Mouse (Mus musculus) monocyte, adult 5-6 weeks (primary cell): ENCODE measurements around the gene 2010111I01Rik. TPM values are rescaled to one million over a fixed set of nuclear protein-coding genes. Genes with fewer than 3 reads are reported as not detected.
"Not testable (repeated sequence)": the region's sequence is repeated elsewhere in the genome, so short reads cannot be mapped to it uniquely, and the experiment has no call there.

Source experiments
- ATAC-seq: fragments of 153-309, 156-312 bp; replicated peaks from 2 replicates; pipeline ENCODE4 v1.8.0; 2017; ENCODE audit warnings: mild to moderate bottlenecking; ENCODE audit not compliant: low TSS enrichment, insufficient number of reproducible peaks, severe bottlenecking, poor library complexity, low FRiP score
- total RNA-seq: library from RNA; stranded (forward); fragments of 200-1000, 200-491, 200-594 nt; gene quantifications from 3 replicates; pipeline ENCODE4 v1.2.3, GENCODE M21; 2017

Gene 2010111I01Rik
- total RNA-seq, 1 experiment from 2014 or later: 31.3 TPM

DNA sequence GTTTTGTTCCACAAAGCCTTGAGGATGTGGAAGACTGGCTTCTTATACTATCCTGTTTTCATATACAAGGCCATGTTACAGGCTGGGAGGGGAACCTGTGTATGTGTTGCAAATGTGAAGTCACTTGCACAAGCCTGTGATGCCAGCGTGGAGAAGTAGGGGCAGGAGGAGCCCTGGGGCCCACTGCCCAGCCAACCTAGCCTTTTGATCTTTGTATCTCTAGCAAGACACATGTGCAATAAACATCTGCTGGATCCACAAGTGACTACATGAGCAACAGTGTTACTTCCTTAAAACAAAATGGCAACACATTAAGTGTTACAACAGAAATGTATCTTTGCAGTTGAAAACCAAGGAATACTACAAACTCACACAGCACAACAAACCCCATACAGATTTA lies 13.1 kb upstream of the 2010111I01Rik start:
- ATAC-seq: 0 out of 2 replicates have a peak, but pooled peaks have one; percentile 17

- ATAC-seq: no peak
Observed at GRCm38 (mm10) chr13:62952047-62952446, 12.6 kb upstream of the 2010111I01Rik start.

- ATAC-seq: no peak
Observed at GRCm38 (mm10) chr13:62952624-62953023, 12.1 kb upstream of the 2010111I01Rik start.

DNA sequence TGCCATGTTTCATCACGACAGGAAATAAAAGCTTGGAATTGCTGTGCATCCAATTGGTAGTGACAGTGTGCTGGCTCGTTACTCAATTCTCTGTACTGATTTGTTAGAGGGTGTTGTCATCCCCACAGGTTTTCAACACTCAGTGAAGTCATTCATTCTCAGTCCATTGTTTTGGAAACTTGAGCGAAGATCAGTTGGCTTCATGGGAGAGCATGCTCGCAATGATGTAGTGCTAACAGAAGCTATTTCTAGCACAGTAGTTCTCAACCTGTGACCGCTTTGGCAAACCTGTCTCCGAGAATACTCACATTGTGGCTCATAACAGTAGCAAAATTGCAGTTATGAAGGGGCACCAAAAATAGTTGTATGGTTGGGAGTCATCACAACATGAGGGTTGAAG lies 8.7 kb upstream of the 2010111I01Rik start:
- no peak for ATAC-seq

- no peak for ATAC-seq
Observed at GRCm38 (mm10) chr13:62956776-62957175, 7.9 kb upstream of the 2010111I01Rik start.

GRCm38 (mm10) chr13:62963358-62963757 lies 1.3 kb upstream of the 2010111I01Rik start:
- no peak for ATAC-seq

DNA sequence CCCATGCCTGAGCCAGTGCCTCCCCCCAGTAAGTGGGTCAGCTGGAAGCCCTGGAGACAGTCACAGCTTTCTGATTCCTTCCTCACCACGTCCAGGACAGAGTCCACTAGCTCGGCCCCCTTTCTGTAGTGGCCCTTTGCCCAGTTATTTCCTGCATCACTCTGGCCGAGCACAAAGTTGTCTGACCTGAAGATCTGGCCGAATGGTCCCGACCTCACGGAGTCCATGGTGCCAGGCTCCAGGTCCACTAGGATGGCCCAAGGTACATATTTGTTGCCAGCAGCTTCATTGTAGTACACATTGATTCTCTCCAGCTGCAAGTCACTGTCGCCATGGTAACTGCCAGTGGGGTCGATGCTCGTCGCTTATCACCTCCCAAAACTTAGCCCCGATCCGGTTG lies 3.5 kb downstream of the 2010111I01Rik start:
- no peak for ATAC-seq

- ATAC-seq: 0 out of 2 replicates have a peak, but pooled peaks have one; percentile 27
Observed at GRCm38 (mm10) chr13:62970515-62971269, 6.0 kb downstream of the 2010111I01Rik start.

GRCm38 (mm10) chr13:62972403-62972802 lies 7.7 kb downstream of the 2010111I01Rik start:
- ATAC-seq: no peak

DNA sequence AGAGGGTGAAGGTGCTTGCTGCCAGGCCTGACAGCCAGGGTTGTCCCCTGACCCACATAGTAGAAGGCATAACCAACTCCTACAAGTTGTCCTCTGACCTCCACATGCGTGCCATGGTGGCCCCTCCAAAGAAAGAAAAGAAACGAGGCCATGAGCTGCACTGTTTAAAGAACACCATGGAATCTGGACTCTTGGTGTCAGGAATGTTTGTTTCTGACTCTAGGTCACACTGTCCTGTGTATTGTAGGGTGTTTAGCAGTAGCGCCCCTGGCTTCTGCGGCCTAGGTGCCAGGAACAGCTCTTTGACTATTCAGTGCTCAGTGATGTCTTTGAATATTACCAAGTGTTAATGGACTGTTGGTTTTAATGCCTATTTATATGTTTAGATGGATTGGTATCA lies 8.4 kb downstream of the 2010111I01Rik start:
- no peak for ATAC-seq

GRCm38 (mm10) chr13:62978104-62978503 lies 13.4 kb downstream of the 2010111I01Rik start:
- ATAC-seq: no peak

GRCm38 (mm10) chr13:62978784-62979183 lies 14.1 kb downstream of the 2010111I01Rik start:
- ATAC-seq: no peak

GRCm38 (mm10) chr13:62979215-62979614 lies 14.5 kb downstream of the 2010111I01Rik start:
- ATAC-seq: no peak

GRCm38 (mm10) chr13:62980131-62980530 lies 15.4 kb downstream of the 2010111I01Rik start:
- no peak for ATAC-seq

DNA sequence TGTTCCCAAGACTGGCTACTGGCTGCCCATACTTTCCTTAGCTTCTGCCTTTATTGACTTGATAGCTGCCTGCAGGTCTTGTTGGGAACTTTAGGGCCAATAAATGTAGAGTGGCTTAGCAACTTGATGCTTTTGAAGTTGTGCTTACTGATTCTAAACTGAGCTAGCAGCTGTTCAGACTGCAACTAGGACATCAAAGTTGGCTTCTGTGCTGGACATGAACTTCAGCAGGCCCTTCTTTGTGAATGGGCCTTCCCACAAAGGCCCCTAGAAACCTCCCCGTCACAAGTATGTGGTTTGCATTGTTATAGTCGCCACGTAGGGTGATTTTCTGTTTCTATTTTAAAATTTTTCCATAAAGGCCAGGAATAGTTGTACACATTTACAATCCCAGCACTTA lies 19.8 kb downstream of the 2010111I01Rik start:
- ATAC-seq: no peak

DNA sequence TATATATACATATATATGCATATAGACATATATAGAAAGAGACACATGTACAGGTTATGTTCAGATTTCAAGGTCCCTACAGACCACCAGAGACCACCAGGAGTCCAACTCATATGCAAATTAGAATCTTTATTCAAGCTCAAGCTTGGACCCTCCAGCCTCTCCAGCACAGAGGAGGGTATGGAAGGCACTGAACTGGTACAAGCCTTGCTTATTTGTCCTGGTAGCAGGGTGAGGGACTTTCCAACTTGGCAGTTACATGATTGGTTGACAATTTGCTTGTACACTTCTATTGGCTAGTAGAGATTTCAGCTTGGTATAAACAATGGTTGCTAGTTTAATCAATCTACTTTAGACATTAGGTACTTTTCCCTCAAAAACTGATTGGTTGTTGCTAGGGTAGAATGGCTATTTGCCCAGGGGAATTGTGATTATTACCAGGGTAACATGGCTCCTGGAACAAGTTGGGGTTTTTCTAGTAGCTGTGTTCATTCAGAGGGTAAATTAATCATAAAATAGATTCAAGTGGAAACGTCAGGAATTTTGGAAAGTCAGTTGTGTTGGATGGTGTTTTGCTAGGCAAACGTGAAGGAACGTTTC lies 25.3 kb downstream of the 2010111I01Rik start:
- no peak for ATAC-seq

DNA sequence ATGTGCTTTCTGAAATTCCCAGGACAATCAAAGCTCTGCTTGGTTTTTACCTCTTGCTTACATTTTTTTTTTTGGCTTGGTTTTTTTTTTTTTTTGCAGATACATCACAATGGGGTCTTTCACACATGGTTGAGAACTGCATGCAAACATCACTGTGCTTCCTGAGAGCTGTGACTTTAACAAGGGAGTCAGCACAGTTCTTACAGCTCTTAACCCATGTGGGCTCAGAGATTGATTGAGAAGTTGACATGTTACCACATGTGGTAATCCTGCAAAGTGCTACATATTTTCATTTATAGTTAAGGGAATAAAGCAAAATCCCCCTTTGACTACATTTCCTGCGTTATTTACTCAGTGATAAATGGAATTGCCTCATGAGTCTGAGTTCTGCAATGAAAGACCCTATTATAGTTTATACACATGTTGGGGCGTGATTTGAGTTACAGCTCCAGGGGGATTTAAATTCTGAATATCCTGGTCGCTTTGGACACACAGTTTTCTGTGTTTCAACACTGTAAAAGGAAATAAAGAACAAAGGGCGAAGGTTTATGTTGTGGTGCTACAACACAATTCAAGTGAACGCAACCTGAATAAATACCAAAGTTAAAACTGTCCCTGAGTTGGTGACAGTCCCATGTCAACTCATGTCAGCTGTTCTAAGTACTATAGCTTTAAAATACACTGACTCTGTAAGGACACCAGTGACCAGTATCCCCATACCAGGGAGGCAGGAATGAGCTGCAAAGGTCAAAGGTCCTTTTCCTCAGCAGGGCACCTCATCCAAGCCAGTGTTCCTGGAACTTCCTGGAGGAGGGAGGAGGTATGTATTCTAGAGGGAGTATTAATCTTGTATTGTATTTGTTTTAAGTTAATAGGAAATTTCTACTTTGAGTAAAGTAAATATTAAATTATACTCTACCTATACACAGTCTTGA lies 29.1 kb downstream of the 2010111I01Rik start:
- no peak for ATAC-seq

- ATAC-seq: no peak
Observed at GRCm38 (mm10) chr13:62996767-62997166, 32.1 kb downstream of the 2010111I01Rik start.

GRCm38 (mm10) chr13:63007491-63007890 lies 42.8 kb downstream of the 2010111I01Rik start:
- not testable (repeated sequence) for ATAC-seq
